In the genomic region with DNA sequence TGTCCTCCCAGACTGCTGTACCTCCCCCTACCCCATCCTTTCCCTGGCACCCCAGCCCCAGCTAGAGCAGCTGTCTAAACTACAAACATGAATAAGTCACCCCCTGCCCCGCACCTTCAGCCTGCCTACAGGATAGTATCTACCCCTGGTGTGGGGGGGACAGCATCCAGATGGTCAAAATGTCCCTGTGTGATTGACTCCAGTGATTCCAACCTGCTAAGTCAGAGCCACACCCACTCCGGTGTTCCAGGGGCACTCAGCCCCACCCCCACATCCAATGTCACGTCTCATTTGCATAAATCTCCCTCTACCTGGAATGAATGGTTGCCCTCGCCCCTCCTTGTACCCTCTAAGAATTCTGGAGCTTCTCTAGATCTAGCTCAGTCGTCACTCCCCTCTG, we compare ENCODE assay signal across 9 mouse cellular contexts. TPM values are rescaled to one million over a fixed set of nuclear protein-coding genes. Genes with fewer than 3 reads are reported as not detected.
DNase-seq lines count a peak whose midpoint lies in the region; ATAC-seq and TF ChIP-seq lines count a peak whose summit lies in the region.
"Had no signal": no experiment of that assay in that cellular context is flagged by ENCODE, and none has a peak within 500 bp of the region (broad histone marks: within the 10 kb centered on the region; RNA-seq: fewer than 3 reads in every experiment).

No protein-coding gene starts in this region.

- no peaks in the 10 kb centered on the region for H3K36me3 ChIP-seq in hindbrain, embryonic 15.5 days
- H3K36me3 ChIP-seq in hindbrain, embryonic 11.5 days (ENCODE audit: control insufficient read depth, insufficient read depth, low read length): no peaks in the 10 kb centered on the region
- H3K36me3 ChIP-seq in stomach, embryonic 14.5 days (ENCODE audit: control insufficient read depth, insufficient read depth, low read length): no peaks in the 10 kb centered on the region
- H3K36me3 ChIP-seq in stomach, postnatal 0 days (ENCODE audit: control insufficient read depth, insufficient read depth, low read length): no peaks in the 10 kb centered on the region
- H3K36me3 ChIP-seq in forebrain, postnatal 0 days (ENCODE audit: insufficient read depth): peaks cover 7% of the 10 kb centered on the region; the same call in 1 of the 2 replicates

- H3K4me3 ChIP-seq in hindbrain, embryonic 15.5 days: no peak overlapping the region
- no peak overlapping the region for H3K4me3 ChIP-seq in hindbrain, embryonic 11.5 days (ENCODE audit: low read depth, low read length)
- no peak overlapping the region for H3K4me3 ChIP-seq in stomach, embryonic 14.5 days (ENCODE audit: low read depth, low read length)
- H3K4me3 ChIP-seq in stomach, postnatal 0 days (ENCODE audit: low read depth, low read length): no peak overlapping the region
- no peak overlapping the region for H3K4me3 ChIP-seq in forebrain, postnatal 0 days (ENCODE audit: low read depth, low read length)

- H3K27ac ChIP-seq in hindbrain, embryonic 15.5 days (replicated peaks): no peak overlapping the region
- no peak overlapping the region for H3K27ac ChIP-seq in hindbrain, embryonic 11.5 days (ENCODE audit: low read depth, low read length)
- no peak overlapping the region for H3K27ac ChIP-seq in stomach, embryonic 14.5 days (ENCODE audit: low read length)
- H3K27ac ChIP-seq in stomach, postnatal 0 days (replicated peaks): no peak overlapping the region
- H3K27ac ChIP-seq in forebrain, postnatal 0 days (ENCODE audit: low read depth, low read length): no peak overlapping the region

- 0 out of 2 replicates have a peak, but pooled peaks have one; percentile 10 for ATAC-seq in hindbrain, embryonic 15.5 days (ENCODE audit: low FRiP score, low read depth)
- ATAC-seq in hindbrain, embryonic 11.5 days (ENCODE audit: low FRiP score): no peak
- peak; percentile 47; the same call in 1 of the 2 replicates for ATAC-seq in stomach, embryonic 14.5 days (ENCODE audit: insufficient number of reproducible peaks, insufficient read depth, low FRiP score, low read depth)
- ATAC-seq in stomach, postnatal 0 days (ENCODE audit: low FRiP score, low TSS enrichment): no peak
- ATAC-seq in forebrain, postnatal 0 days: 0 out of 2 replicates have a peak, but pooled peaks have one; percentile 5
- ATAC-seq: inflammation-experienced regulatory T-cells, adult 6 months had no signal

- H3K27me3 ChIP-seq in hindbrain, embryonic 15.5 days: no peaks in the 10 kb centered on the region
- H3K27me3 ChIP-seq in hindbrain, embryonic 11.5 days (ENCODE audit: control insufficient read depth, insufficient read depth, low read length): no peaks in the 10 kb centered on the region
- H3K27me3 ChIP-seq in stomach, embryonic 14.5 days (ENCODE audit: control insufficient read depth, insufficient read depth, low read length): no peaks in the 10 kb centered on the region
- H3K27me3 ChIP-seq in stomach, postnatal 0 days (ENCODE audit: control insufficient read depth, insufficient read depth, low read length): no peaks in the 10 kb centered on the region
- H3K27me3 ChIP-seq in forebrain, postnatal 0 days (ENCODE audit: insufficient read depth, low read length): no peaks in the 10 kb centered on the region

- WGBS in hindbrain, embryonic 15.5 days: 31% methylated on average over 5 of the region's 5 CpGs
- 38% methylated on average over 5 of the region's 5 CpGs for WGBS in hindbrain, embryonic 11.5 days
- 19% methylated on average over 5 of the region's 5 CpGs for WGBS in stomach, embryonic 14.5 days
- 20% methylated on average over 5 of the region's 5 CpGs for WGBS in stomach, postnatal 0 days
- WGBS in forebrain, postnatal 0 days: 26% methylated on average over 5 of the region's 5 CpGs

- TF ChIP-seq CTCF in stomach, postnatal 0 days (IDR thresholded peaks at IDR 0.05; ENCODE audit: low read depth): no peak
- TF ChIP-seq CTCF in forebrain, postnatal 0 days (IDR thresholded peaks at IDR 0.05; ENCODE audit: low read depth): no peak

- H3K9ac ChIP-seq in hindbrain, embryonic 15.5 days: no peak overlapping the region
- H3K9ac ChIP-seq in hindbrain, embryonic 11.5 days (ENCODE audit: low read depth, low read length): no peak overlapping the region
- H3K9ac ChIP-seq in stomach, embryonic 14.5 days (replicated peaks; ENCODE audit: low read depth, low read length): no peak overlapping the region
- H3K9ac ChIP-seq in stomach, postnatal 0 days (ENCODE audit: low read length): no peak overlapping the region
- peak overlapping the region; percentile 31; the same call in 1 of the 2 replicates for H3K9ac ChIP-seq in forebrain, postnatal 0 days

- peaks cover 27% of the 10 kb centered on the region for H3K4me1 ChIP-seq in hindbrain, embryonic 15.5 days (replicated peaks)
- no peaks in the 10 kb centered on the region for H3K4me1 ChIP-seq in hindbrain, embryonic 11.5 days (replicated peaks; ENCODE audit: control insufficient read depth, insufficient read depth, low read length)
- H3K4me1 ChIP-seq in stomach, embryonic 14.5 days (ENCODE audit: control insufficient read depth, insufficient read depth, low read length): peaks cover 4% of the 10 kb centered on the region; the same call in 1 of the 2 replicates
- no peaks in the 10 kb centered on the region for H3K4me1 ChIP-seq in stomach, postnatal 0 days (replicated peaks; ENCODE audit: control insufficient read depth, insufficient read depth)
- H3K4me1 ChIP-seq in forebrain, postnatal 0 days (ENCODE audit: insufficient read depth): peaks cover 12% of the 10 kb centered on the region

- H3K9me3 ChIP-seq in hindbrain, embryonic 15.5 days: no peaks in the 10 kb centered on the region
- no peaks in the 10 kb centered on the region for H3K9me3 ChIP-seq in hindbrain, embryonic 11.5 days (ENCODE audit: control insufficient read depth, low read length)
- H3K9me3 ChIP-seq in stomach, embryonic 14.5 days (ENCODE audit: control insufficient read depth, low read depth, low read length): no peaks in the 10 kb centered on the region
- no peaks in the 10 kb centered on the region for H3K9me3 ChIP-seq in stomach, postnatal 0 days (ENCODE audit: control insufficient read depth, low read length)
- no peaks in the 10 kb centered on the region for H3K9me3 ChIP-seq in forebrain, postnatal 0 days (ENCODE audit: low read length)

- intact Hi-C loops in gastrocnemius, postnatal 36 days (cut with DNase I): no loop called here

- no peak overlapping the region for H3K4me2 ChIP-seq in hindbrain, embryonic 15.5 days
- no peak overlapping the region for H3K4me2 ChIP-seq in hindbrain, embryonic 11.5 days (replicated peaks; ENCODE audit: low read depth, low read length)
- H3K4me2 ChIP-seq in stomach, embryonic 14.5 days (replicated peaks; ENCODE audit: low read depth, low read length): no peak overlapping the region
- H3K4me2 ChIP-seq in stomach, postnatal 0 days (replicated peaks; ENCODE audit: low read depth): no peak overlapping the region
- H3K4me2 ChIP-seq in forebrain, postnatal 0 days (ENCODE audit: low read depth): peak overlapping the region; percentile 13; the same call in 1 of the 2 replicates

- no peak for DNase-seq in hindbrain, embryonic 11.5 days (ENCODE audit: low spot score)
- DNase-seq in stomach, postnatal 0 days (ENCODE audit: low spot score): no peak
- DNase-seq in forebrain, postnatal 0 days: no peak
- no peak for DNase-seq in urinary bladder, postnatal 14 days (ENCODE audit: low spot score)
- no peak for DNase-seq in gastrocnemius, postnatal 36 days
- DNase-seq: adrenal gland, postnatal 36 days had no signal

- no peak for TF ChIP-seq EP300 in stomach, postnatal 0 days (optimal IDR thresholded peaks at IDR 0.05)

RNA-seq across cellular contexts. Expression of gene Cplx2, which starts 13.4 kb away (rescaled TPM):
- 27.9 and 31.2 TPM in 2 replicates for polyA plus RNA-seq in hindbrain, embryonic 15.5 days (2015; fragmentation: Nextera tagmentation; extraction: Ambion mirVana)
- 12.7 and 13.0 TPM in 2 replicates for polyA plus RNA-seq in hindbrain, embryonic 11.5 days (2014; fragmentation: Nextera tagmentation; extraction: Ambion mirVana)
- polyA plus RNA-seq in stomach, embryonic 14.5 days (2014; fragmentation: Nextera tagmentation; extraction: Ambion mirVana): 7.7 and 8.7 TPM in 2 replicates
- 1.8 and 1.9 TPM in 2 replicates for polyA plus RNA-seq in stomach, postnatal 0 days (2015; fragmentation: Nextera tagmentation; extraction: Ambion mirVana)
- total RNA-seq in forebrain, postnatal 0 days (2014; rRNA removed): 98.4 and 102 TPM in 2 replicates
- polyA plus RNA-seq in forebrain, postnatal 0 days (2015; fragmentation: Nextera tagmentation; extraction: Ambion mirVana): 40.0 and 49.8 TPM in 2 replicates
- 1 to 10 TPM; 1.0 to 1.1 TPM for total RNA-seq in gastrocnemius, postnatal 36 days (2021)
- polyA plus RNA-seq: inflammation-experienced regulatory T-cells, adult 6 months had no signal

Comparison
In these comparisons a context has a peak if more than half of its experiments do, and no peak if none do; other contexts are left out.
1. ATAC-seq: peak in hindbrain, embryonic 15.5 days (single experiment), stomach, embryonic 14.5 days (single experiment) and forebrain, postnatal 0 days (single experiment); none in hindbrain, embryonic 11.5 days (single experiment) and stomach, postnatal 0 days (single experiment).